Mouse (Mus musculus): ENCODE results near the gene Rab5c.

Gene Rab5c

DNA sequence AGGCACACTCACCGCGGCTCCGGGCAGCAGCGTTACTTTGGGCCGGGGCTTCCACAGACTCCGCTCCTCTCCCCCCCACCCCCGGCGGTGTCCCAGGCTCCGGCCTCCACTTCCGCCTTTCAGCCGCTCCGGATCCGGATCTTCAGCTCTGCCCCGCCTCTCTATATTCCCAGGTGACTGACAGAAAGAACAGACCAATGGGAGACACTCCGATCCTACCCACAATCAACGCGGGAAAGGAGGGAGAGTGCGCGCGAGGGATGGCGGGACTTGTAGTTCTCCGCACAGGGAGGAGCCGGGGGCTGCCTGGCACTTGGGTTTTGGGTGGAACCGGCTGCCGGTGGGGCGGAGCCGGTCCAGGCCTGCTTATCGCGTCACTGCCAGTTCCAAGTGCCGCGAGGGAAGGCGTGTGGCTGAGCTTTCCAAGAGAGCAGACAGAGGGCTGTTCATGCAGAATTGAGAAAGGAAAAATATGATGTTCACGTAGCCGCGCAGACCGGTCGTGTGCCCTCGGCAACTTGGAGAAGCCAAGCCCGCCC lies at the start of gene Rab5c:
TSS of gene Rab5c (minus strand) at position 150 of the 539 bp plus-strand sequence.
- peak; percentile 99 to 100 for DNase-seq (ENCODE audit: inconsistent age in 2 of 2, low spot score in 1 of 2)

DNA sequence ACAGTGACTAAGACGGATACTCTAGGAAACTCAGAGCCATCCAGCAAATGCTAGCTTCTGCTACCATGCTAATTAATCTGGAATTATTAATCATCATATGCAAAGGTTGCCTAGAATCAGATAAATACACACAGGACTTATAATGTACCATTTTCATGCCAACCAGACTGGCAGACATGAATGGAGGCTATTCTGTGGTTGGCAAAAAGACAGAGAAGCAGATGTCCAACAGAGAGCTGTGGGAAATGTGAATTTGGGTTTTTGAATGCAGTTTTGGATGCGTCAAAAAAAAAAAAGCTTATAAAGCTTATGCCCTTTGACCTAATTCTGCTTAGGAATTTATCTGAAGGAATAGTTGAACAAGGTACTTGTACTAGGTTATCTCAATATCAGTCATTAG lies 47.8 kb upstream of the Rab5c start:
- no peak for DNase-seq (ENCODE audit: inconsistent age in 2 of 2, low spot score in 1 of 2)

DNA sequence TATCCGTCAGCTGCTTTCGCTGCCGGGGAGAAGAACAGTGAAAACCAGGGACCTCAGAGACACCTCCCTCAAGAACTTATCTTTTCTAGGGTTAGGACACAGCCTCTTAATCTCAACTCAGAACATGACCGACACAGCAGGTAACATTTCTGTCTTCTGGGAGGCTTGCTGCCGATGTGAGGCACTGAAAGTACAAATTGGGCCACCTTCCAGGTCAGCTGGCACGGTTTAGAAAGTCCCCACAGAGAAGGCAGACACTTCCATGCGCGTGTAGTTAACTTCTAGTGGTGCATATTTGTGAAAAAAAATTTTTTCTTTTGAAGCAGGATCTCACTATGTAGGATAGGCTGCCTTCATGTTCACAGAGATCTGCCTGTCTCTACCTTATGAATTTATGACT lies 46.3 kb upstream of the Rab5c start:
- no peak for DNase-seq (ENCODE audit: inconsistent age in 2 of 2, low spot score in 1 of 2)

DNA sequence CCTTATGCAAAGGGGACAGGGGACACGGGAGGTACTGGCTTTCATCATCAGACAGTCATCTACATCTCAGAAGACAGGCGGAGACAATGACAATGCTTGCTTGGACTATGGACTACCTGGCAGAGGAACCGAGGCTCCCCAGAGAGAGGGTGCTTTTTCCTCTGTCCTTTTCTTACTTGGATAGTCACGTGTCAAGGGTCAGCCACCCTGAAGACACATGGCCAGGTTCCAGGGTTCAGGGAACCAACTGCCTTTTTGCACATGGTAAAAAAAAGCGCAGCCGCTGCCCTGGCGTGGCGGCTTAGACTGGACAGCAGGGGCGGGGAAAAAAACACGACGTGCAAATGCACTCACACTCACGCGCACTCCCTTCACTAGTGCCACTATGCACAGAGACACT lies 44.6 kb upstream of the Rab5c start:
- no peak for DNase-seq (ENCODE audit: inconsistent age in 2 of 2, low spot score in 1 of 2)

DNA sequence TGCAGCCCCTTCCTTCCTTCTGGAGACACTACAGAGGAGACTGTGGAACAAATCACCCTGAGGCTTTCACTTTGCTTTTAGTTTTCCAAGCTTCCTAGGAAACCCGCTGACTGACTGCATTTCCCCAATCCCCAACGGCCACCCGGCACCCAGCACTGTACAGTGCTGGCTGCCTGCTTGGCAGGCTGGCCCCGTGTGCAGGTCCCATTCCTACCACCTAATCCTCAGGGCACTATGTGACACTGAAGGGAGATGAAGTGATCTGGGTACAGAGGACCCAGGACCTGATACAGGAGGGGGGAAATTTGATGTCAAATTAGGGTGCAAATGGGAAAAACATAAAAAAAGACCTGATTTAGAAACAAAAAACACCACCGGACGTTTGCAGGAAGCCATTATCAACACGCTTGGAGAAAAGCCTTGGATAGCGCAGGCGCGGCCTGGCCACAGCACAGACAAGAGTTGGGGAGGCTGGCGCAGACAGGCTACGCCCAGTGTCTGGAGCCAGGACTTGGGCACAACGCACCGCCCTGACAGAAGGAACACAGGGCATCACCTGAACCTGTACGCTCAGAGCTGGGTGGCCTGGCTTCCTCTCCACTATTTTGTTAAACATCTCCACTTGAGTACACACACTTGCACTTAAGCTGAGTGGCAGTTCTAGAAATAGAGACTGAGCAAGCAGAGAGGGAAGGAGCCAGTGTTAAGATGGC lies 43.9 kb upstream of the Rab5c start:
- DNase-seq (ENCODE audit: inconsistent age in 2 of 2, low spot score in 1 of 2) = no peak

DNA sequence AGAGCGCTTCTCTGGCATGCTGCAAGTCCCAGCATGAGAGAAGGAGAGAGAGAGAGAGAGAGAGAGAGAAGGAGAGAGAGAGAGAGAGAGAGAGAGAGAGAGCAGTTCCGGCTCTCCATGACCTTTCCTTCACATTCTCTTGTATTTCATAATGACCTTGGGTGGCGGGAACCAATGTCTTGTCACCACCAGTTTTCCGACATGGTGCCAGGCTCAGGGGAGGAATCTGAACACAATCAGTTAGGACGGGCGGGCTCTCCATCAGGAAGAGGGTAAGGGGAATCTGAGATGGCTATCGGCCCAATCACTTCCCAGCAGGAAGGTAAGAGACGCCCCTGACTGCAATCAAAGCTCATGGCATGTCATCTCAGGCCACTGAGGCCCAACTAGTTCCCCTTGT lies 42.2 kb upstream of the Rab5c start:
- DNase-seq (ENCODE audit: inconsistent age in 2 of 2, low spot score in 1 of 2) = peak; percentile 52 to 83

DNA sequence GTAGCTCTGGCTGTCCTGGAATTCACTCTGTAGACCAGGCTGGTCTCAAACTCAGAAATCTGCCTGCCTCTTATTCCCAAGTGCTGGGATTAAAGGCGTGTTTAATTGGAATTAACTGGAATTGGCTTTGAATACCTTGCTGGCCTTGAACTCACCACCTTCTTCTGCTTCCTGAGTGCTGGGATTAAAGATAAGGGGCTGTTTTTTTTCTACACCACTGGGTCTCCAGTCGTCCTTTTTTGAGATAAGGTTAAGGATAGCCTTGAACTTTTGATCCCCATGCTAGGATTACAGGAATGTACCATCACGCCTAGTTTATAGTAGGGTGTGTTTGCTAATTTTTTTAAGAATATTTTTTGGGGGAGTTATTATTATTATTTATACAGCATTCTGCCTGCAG lies 40.1 kb upstream of the Rab5c start:
- no peak for DNase-seq (ENCODE audit: inconsistent age in 2 of 2, low spot score in 1 of 2)

DNA sequence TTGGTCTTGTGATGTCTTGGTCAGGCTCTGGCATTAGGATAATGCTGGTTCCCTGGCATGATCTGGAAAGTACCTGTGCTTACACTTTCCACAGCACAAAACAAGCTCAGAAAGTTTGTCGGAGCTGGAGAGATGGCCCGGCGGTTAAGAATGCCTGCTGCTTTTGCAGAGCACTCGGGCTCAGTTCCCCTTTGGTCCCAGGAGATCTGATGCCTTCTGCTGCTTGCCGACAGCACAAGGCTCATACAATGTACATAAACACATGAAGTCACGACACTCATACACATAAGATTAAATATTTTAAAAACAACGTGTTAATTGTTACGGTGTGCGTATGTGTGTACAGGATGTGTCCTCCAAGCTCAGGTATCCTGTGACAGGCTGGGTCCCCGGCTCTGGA lies 37.9 kb upstream of the Rab5c start:
- DNase-seq (ENCODE audit: inconsistent age in 2 of 2, low spot score in 1 of 2) = no peak

DNA sequence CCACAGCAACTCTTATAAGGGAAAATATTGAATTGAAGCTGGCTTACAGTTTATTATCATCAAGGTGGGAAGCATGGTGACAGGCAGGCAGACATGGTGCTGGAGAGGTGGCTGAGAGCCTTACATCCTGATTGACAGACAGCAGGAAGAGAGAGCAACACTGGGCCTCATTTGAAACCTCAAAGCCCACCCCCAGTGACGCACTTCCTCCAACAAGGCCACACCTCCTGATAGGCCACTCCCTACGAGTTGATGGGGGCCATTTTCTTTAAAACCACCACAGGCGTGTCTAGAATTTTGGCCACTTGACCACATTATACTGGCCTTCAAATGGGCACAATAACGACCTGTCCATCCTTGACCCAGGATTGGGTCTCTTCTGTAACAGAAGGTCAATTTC lies 36.2 kb upstream of the Rab5c start:
- DNase-seq (ENCODE audit: inconsistent age in 2 of 2, low spot score in 1 of 2) = no peak

DNA sequence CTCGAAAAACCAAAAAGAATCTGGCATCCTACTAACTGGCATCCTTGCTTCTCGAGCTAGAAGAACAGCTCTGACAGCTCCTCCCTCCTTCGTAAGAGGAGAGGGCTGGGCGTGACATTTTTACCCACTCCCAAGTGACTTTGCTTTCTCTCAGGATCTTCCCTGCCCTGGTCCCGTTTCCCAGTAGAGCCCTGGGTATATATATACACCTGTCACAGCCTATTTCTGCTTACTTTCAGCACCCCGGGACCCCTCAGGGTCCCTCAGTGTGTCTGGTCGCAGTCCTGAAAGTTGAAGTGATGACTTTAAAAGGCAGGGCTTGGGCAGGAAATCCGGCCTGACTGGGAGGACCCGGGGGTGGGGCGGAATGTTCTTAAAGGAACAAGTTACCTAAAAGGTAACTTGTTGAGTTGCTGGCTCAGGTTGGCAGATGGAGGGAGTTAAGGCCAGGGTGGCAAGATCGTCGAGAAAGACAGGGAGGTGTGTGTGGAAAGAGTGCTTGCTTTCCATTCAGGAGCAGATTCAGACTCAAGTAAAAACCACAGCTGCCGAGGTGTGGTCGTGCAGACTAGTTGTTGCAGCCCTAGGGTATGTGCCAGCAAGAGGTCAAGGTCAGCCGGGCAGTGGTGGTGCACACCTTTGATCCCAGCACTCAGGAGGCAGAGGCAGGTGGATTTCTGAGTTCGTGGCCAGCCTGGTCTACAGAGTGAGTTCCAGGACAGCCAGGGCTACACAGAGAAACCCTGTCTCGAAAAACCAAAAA lies 32.8 kb upstream of the Rab5c start, which contains the start of gene Ghdc:
TSS of gene Ghdc (minus strand) at position 312 of the 763 bp plus-strand sequence.
- DNase-seq (ENCODE audit: inconsistent age in 2 of 2, low spot score in 1 of 2) = peak; percentile 89 to 96

DNA sequence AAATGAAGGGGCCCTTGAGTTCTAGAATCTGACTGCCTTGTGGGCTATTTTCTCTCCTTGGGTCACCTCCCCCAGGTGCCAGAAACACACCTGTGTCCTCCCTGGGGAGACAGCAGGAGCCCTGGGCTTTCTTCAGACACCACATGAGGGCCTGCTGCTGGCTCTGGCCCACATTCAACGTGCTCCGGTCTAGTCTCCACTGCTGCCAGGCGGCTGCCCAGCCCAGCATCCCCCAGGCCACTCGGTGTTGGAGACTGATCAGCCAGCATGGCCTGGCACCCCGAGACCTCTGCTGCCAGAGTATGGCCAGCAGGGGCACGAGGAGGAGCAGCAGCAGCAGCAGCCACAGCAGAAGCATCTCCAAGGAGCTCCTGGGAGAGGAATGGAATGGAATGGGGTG lies 32.0 kb upstream of the Rab5c start:
- DNase-seq (ENCODE audit: inconsistent age in 2 of 2, low spot score in 1 of 2) = no peak

DNA sequence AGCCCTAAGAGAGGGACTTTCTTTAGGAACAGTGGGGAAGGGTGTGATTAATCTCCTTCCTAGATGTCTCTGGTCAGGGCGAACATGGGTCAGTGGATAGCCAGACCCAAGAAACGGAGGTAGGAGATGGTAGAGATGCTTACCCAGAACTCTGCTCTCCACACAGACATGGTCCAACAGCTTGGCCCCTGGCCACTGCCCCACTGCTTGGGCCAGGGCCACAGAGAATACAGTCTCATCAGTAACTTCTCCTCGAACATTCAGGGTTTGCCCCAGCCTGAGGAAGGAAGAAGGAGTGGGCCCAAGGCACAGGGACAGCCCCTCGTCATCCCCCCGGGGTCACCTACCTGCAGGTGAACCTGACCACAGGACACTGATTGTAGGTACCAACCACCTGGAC lies 29.9 kb upstream of the Rab5c start:
- DNase-seq (ENCODE audit: inconsistent age in 2 of 2, low spot score in 1 of 2) = no peak

DNA sequence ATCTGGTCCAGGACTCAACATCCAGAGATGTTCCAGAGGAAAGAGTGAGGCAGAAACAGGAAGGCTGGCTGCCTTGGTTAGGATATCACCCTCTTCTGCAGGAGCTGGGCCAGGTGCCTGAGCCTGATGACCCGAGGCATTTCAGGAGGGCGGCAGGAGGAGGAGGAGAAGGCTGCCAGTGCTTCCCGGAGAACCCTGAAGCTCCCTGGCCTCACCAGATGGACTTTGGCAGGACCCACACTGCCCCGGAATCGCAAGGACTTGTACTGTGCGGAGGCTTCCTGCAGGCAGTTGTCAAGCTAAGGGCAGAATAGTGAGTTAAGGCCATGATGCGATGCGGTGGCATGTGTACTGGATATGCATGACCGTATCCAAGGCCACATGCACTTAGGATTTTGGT lies 28.7 kb upstream of the Rab5c start:
- no peak for DNase-seq (ENCODE audit: inconsistent age in 2 of 2, low spot score in 1 of 2)

DNA sequence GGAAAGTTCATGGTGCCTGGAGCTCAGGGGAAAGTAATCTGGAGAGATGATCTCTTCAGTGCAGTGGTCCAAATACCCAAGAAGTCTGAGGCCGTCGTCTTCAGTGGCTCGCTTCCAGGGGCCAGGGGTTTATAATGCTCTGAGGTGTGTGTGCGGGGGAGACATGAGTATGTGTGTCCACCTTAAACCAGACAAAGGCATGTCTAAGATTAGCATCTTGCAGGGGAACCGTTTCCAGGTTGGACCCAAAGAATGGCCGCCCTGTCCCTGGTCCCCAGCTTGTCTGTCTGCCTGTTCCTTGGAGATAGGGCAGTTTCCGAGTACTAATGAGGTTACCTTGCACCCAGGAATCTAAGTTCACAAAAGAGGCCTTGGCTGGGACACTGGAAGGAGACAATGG lies 24.8 kb upstream of the Rab5c start, which contains the start of gene Hcrt:
TSS of gene Hcrt (minus strand) at position 101 of the 400 bp plus-strand sequence.
- no peak for DNase-seq (ENCODE audit: inconsistent age in 2 of 2, low spot score in 1 of 2)

DNA sequence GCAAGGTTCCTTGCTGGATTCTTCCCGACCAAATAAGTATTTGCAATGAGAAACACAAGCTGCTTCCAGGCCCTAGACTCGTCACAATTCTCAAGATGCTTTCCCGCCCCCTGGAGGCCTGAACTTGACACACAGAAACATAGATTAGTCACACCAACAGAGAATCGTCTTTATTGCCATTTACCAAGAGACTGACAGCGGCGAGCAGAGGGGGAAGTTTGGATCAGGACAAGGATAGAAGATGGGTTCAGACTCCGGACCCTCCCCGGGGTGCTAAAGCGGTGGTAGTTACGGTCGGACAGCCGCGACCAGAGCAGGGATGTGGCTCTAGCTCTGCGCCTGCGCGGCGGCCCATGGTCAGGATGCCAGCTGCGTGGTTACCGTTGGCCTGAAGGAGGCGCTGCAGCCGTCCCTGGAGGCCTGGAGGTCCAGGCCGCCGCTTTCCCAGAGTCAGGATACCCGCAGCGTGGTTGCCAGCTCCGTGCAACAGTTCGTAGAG lies 23.6 kb upstream of the Rab5c start:
- DNase-seq (ENCODE audit: inconsistent age in 2 of 2, low spot score in 1 of 2) = peak; percentile 93 to 98

DNA sequence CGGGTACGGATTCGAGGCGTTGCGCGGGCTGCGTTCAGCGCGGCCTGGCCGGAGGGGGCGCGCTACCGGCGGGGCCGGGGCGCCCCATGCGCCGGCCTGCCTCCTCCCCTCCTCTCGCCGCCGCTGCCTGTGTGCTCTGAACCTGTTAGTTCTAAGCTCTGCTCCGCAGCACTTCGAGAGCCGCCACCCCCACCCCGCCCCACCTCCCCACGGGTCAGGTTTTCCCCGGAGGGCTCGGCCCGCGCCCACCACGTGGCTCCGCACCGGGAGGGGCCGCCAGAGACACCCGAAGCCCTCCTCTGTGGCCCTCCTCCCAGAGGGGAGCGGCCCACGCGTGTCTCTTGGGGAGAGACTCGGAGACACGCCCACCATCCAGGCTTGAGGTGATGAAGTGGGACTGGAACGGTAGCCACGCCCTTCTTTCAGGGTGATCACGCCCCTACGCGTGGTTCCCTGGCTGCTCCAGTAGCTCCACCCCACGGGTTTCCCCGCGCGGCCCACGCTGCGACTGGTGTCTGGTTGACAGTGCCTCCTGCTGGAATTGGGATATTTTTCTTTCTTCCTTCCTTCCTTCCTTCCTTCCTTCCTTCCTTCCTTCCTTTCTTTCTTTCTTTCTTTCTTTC lies 21.7 kb upstream of the Rab5c start, which contains the start of gene Kcnh4:
TSS of gene Kcnh4 (minus strand) at position 332 of the 623 bp plus-strand sequence.
- DNase-seq (ENCODE audit: inconsistent age in 2 of 2, low spot score in 1 of 2) = peak; percentile 62 to 79

DNA sequence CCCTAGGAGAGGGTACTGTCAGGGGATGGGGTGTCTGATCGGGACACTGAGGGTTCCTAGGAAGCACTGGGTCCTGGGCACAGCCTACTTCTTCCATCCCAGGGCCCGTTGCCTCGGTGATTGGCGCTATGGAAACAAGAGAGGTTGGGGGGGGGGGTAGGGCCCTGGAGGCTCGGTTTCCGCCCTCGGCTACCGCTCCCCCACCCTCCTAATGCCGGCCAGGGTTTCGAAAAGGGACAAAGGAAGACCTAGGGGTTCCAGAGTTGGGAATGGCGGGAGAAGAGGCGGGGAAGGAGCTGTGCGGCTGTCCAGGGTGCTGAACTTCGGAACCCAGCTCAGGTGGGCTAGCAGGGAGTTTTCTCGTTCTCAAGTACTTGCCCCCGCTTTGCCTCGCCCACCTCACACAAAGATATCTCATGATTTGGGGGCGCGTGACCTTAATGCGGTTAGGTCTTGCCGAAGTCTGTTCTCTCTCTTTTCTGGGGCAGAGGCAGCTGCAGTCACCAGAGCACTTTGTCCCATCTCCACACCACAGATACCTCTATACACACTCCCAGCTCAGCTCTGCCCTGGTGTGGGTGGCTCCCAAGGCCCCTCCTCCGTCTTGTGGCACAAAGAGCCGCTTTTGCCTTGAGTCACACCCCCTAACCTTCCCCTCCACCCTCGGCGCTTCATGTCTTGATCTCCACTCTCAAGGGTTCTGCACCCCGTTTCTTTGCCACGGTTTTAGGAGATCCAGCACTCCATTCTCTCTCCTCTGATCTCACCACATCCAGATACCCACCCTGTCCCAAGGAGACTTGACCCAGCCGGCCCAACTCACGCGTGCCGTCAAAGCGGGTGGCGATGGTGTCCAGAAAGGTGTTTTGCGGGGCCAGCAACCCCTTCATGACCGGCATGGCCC lies 20.9 kb upstream of the Rab5c start:
- DNase-seq (ENCODE audit: inconsistent age in 2 of 2, low spot score in 1 of 2) = peak; percentile 45 to 82

DNA sequence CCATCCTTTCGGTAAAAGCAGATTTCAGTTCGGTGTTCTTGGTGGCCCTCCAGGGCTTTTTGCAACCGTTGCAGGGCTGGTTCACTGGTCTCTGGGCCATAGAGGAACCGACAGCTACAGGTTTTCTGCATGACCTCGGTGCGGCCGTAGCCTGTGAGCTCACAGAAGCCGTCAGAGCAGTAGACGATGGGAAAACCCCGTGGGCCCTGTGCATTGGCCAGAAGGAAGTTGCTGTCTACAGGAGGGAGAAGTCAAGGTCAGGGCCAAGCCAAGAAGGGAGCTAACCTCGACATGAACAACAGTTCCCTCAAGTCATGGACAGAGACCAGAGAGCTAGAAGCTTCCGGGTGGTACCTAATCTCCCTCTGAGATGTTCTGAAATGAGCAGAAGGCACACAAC lies 19.6 kb upstream of the Rab5c start:
- DNase-seq (ENCODE audit: inconsistent age in 2 of 2, low spot score in 1 of 2) = no peak

DNA sequence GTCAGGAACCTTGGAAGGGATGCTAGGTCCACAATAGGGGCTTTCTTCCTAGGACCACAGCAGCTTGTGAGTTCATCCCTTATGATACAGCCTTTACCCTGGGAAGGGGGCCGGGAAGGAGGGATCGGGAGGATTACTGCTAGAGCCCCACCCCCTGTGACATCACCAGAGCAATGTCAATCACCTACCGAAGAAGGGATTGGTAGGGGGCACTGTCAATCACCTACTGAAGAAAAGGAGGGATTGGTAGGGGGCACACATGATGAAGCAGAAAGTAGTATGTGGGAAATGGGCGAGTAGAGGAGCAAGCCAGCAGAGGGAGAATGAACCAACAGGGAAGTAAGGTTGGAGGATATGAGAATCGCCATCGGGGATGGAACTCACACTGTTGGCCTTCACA lies 18.5 kb upstream of the Rab5c start:
- DNase-seq (ENCODE audit: inconsistent age in 2 of 2, low spot score in 1 of 2) = no peak

DNA sequence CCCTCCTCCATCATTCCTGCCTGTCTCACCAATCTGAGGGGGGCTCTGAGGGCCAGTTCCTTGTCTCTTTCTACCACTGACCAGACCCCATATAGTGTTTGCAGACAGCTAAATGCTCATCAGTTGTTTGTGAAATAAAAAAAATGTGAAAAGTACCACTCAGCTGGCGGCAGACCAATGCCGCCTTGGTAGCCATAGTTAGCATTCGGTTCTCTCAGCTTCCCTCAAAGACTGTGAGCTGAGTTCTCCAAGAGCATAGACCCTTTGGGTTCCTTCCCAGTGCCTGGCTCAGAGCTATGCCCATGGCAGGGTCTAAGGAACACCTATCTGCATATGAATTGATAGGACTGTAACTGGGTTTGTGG lies 16.7 kb upstream of the Rab5c start:
- no peak for DNase-seq (ENCODE audit: inconsistent age in 2 of 2, low spot score in 1 of 2)

Data from adrenal gland, adult (tissue).